Mouse (Mus musculus) leukemia stem cell, adult 10-12 weeks (primary cell): Measurements from ENCODE around the gene Gm21987. TPM values are rescaled to one million over a fixed set of nuclear protein-coding genes. Genes with fewer than 3 reads are reported as not detected.

ENCODE experiments used
- polyA plus RNA-seq: library from polyadenylated mRNA; stranded (reverse); fragments of >175 nt; gene quantifications from 2 replicates; pipeline ENCODE4 v1.2.3, GENCODE M21; 2012; ENCODE audit warnings: low replicate concordance

The Gm21987 gene
- polyA plus RNA-seq: 212 and 331 TPM in 2 replicates

GRCm38 (mm10) chr16:38346529-38347325, at the start of gene Gm21987, which contains the start of gene Cox17:
TSS of gene Gm21987 (plus strand) at chr16:38347040.
TSS of gene Cox17 (plus strand) at chr16:38346991.

GRCm38 (mm10) chr16:38341396-38342324, 5.2 kb upstream of the Gm21987 start, which contains the start of gene Maats1:
TSS of gene Maats1 (minus strand) at chr16:38342143.

GRCm38 (mm10) chr16:38361933-38362332, 15.1 kb downstream of the Gm21987 start, which contains the start of gene Popdc2:
TSS of gene Popdc2 (plus strand) at chr16:38362209.

Other genes with a start within 250 kb of the Gm21987 start
- not detected in 2 replicates for gene Nr1i2, start 52.2 kb upstream of the Gm21987 start, polyA plus RNA-seq
- not detected in 2 replicates for gene Maats1, start 4.9 kb upstream of the Gm21987 start, polyA plus RNA-seq
- gene Cox17, start within 50 bp of the Gm21987 start, polyA plus RNA-seq: 33.5 and 55.3 TPM in 2 replicates
- gene Popdc2, start 15.2 kb downstream of the Gm21987 start, polyA plus RNA-seq: 7.4 and 13.4 TPM in 2 replicates
- gene Pla1a, start 86.1 kb downstream of the Gm21987 start, polyA plus RNA-seq: 0.43 TPM in 1 of 2 replicates, not detected in the other
- gene Adprh, start 105.7 kb downstream of the Gm21987 start, polyA plus RNA-seq: 144 and 228 TPM in 2 replicates
- 0.23 and 0.67 TPM in 2 replicates for gene Cd80, start 108.5 kb downstream of the Gm21987 start, polyA plus RNA-seq
- gene Timmdc1, start 175.6 kb downstream of the Gm21987 start, polyA plus RNA-seq: 52.7 and 71.3 TPM in 2 replicates
- gene Poglut1, start 203.2 kb downstream of the Gm21987 start, polyA plus RNA-seq: 1.7 and 4.7 TPM in 2 replicates
- gene Tmem39a, start 211.7 kb downstream of the Gm21987 start, polyA plus RNA-seq: 7.6 and 22.1 TPM in 2 replicates